Mouse (Mus musculus) adipocyte (in vitro differentiated cells): Measurements from ENCODE around the gene Tead1.

Experiments used
- DNase-seq: peaks from one replicate; pipeline ENCODE4 v3.0.0-alpha.2; 2016; ENCODE audit warnings: low spot score

Gene Tead1

DNA sequence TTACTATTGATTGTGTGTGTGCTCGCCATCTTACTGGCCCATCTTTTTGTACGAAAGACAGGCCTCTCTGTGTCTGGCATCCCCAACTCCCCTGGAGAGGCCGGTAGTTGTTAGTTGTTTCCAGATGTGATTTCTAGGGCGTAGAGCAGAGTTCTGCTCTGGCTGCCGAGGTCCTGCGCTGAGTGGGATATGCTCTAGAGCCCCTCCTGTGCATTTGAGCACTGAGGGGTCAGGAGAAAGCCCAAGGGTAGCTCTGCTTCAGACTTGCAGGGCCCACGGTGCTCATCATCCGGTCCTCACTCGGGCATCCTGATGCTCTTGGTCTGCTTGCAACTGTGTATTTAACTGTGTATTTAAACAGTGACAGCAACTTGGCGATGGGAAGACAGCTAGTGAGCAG lies 7.5 kb downstream of the Tead1 start:
- DNase-seq, result no peak

DNA sequence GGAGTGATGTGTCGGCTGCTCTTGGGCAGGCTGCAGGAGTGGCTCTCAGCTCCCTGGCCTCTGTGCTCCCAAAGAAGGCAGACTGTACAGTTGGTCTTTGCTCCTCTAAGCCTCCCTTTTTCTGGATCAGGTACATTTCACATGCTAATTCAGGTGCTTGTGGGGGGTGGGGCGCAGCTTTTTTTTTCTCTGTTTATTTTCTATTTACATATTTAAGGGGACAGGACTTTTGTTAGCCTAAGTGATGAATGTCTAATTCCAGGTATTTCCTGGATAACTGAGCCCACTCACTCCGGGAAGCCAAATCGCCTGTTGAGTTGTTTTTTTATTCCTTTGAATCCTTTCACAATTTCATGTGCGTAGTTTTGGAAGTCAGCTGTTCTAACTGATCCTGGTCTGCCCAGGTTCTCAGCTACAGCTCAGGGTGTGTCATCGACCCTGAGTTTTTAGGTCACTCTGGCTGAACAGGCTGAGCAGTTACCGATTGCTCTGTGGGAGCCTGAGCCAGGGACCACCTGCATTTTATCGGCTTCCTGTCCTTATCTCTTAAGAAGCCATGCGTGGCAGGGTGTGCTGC lies 9.4 kb downstream of the Tead1 start:
- DNase-seq, result no peak

DNA sequence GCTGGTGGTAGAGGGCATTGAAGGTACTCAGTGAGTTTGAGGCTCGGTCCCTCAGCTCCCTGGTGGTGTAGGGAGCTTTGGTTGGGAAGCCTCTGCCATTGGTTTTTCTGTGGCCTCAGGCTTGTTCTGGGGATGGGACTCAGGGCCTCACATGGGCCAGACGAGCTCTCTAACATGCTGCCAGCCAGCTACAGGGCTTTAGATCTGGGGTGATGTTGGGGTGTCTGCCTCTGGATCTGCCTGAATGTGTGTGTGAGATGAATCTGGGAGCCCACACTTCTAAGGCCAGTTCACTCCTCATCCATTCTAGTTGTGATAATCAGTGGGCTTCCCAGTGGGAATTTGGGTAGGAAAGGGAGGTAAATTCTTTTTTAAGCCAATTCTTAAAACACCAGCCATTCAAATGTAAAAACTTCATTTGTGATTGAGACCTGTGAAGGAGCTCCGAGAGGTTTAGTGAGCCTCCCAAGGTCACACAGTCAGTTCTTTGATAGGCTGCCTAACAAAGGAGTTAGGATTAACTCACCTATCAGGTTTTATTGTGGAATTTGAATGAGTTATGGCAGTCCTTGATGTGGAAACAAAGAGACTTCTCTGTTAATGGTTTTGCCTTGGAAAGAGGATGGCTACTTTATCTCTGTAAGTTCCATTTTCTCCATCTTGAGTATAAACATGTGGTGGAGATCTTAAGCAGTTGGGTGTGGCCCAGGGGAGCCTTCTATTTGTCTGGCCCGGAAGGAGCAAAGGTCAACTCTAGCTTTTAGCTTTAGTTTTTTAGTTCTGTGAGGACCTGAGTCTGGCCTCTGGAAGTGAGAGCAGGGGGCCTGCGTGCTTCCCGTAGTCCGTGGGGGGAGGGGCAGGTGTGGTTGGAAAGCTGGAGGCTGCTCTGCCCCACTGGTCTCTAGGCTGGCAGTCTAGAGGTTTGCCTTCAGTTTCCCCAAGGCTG lies 12.0 kb downstream of the Tead1 start:
- no peak for DNase-seq

DNA sequence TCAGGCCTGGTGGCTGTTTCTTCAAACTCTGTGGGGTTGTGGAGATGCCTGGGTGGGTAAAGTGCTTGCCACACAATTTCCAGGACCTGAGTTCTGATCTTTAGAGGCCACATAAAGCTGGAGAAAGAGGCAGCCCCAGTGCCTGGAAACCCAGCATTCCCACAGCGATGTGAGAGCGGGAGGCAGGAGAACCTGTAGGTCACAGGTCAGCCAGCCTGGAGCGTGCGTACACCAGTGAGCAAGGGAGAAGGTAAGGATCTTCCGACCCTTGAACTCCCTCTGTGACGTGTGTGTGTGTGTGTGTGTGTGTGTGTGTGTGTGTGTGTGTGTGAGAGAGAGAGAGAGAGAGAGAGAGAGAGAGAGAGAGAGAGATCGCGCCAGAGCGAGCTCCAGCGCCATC lies 14.4 kb downstream of the Tead1 start:
- no peak for DNase-seq

DNA sequence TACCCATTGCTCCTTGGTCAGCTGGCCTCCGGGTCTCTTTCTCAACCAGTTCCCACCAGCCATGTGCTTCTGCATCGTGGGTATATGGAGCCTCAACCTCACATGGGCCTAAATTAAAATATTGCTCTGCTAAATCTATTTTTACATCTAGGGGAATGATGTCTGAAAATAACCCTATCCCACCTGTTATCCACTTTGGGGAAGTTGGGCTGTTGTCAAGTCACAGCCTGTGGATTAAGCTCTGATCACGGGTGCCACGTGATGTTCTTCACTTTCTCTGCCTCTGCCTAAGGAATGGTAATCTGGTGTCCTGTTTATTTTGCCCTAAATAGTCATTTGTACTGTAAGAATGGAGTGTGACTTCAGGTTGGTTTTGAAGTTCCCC lies 17.7 kb downstream of the Tead1 start:
- no peak for DNase-seq

DNA sequence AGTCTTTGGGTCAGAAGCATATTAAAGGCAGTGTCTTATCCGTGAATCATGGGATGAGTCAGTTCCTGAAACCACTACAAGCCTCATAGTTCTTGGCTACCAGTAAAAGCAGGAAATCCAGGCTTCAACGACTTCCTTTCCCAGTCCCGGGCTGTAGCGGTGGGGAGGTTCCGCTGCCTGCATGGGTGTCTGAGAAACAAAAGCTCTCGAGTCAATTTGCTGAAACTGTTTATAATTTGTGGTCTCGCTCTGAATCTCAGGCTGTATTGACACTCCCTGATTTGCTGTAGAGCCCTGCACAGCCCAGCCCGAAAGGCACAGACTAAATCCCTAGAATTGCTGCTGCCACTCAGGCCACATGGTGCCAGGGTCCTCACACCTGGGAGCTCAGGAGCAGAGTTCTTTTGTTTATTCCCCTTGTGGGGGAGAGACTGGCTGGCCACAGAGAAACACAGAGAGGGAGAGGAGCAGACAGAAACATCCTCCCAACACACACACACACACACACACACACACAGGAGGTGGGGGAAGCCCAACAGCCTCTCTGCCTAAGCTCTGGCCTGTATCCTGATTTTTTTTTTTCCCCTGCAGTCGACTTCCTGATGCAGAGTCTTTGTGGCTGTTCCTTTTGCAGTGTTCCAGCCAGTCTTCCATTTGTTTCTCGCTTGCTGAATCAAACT lies 18.2 kb downstream of the Tead1 start:
- peak; percentile 51 for DNase-seq

DNA sequence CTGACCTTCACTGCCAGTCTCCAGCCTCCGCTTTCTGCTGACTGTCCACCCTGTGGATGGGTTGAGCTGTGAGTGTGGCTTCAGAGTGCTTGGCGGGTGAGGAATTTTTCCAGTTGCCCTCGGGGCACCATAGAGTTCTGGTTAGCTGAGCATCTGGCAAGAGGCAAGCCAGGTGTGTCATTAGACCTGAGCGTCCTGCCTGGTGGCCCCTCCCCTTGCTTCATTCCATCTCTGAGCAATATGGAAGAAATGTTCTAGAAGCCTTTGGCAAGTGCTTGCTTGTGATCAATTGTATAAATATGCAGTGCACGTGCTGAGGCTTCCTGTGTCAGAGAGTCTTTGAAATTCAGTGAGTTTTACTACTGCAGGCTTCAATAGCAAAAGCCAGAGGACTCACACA lies 21.0 kb downstream of the Tead1 start:
- DNase-seq, result no peak

DNA sequence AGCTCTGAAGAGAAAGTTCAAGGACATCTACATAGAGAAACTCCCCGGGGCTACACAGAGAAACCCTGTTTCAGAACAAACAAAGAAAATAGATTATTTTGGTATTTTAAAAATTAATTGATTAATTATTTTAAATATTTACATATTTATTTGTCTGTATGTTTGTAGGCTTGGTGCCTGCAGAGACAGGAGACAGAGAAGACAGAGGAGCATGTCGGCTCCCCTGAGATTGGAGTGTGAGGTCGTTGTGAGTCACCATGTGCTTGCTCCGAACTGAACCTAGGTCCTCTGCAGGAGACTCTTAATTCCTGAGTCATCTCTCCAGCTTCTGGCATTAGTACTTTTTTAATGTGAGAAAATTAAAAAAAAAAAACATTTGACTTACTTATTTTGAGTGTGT lies 24.2 kb downstream of the Tead1 start:
- no peak for DNase-seq

DNA sequence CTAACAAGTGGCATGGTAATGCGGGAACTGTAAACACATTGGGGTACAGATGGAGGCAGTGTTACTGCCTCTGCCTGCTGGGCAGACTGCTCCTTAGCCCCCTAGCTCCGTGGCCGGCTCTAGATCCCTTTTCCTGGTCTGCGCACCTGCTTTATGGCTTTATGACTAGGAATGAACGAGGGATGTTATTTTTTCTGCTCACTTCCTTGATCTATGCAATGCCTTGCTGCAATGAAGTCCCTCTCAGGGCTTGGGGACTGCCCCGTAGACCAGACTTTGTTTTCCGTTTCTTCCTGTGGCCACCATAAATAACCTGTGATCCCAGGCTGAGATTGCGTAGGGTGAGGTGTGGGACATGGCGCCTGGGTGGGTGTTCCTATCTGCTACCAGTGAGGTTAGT lies 26.8 kb downstream of the Tead1 start:
- DNase-seq, result no peak

DNA sequence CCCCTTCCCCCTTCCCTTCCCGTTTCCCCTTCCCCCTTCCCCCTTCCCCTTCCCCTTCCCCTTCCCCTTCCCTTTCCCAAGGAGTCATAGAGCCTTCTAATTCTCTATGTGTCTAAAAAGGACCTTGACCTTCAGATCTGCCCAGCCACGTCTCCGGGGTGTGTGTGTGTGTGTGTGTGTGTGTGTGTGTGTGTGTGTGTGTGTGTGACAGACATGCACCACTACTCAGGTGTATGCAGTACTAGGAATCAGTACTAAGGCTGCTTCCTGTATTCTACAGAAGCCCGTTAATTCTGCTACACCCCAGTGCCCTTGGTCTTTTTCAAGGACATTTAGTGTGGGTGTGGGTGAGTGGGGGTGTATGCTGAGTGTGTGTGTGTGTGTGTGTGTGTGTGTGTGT lies 27.6 kb downstream of the Tead1 start:
- no peak for DNase-seq

DNA sequence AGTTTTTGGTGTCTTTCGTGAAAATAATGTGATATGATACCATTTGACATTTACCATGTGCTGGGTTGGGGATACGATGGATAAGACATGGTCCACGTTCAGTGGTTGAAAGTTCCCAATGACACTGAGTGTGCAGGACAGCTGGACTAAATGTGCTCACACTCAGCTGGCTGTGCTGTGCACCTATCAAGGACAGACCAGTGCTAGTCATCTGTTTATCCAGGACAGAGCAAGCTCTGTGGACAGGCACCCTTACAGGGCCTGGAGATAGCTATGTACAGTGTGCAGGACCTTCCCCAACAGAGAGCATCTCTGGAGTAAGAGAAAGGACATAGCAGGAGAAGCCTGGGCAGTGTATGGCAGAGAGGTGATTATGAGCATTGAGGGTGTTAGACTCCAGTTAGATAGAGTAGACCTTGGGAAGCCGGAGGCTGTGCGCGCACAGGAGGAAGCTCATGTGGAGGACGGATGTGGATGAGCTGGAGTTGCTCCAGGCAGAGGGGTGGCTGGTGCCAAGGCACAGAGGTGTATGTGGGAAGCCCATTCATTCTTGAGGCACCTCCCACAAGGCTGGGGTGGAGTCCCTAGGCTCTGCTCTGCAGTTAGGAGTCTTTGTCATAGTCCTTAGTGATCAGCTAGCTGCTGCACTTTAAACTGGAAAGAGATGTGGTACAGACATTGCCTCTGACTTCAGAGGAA lies 31.4 kb downstream of the Tead1 start:
- no peak for DNase-seq

DNA sequence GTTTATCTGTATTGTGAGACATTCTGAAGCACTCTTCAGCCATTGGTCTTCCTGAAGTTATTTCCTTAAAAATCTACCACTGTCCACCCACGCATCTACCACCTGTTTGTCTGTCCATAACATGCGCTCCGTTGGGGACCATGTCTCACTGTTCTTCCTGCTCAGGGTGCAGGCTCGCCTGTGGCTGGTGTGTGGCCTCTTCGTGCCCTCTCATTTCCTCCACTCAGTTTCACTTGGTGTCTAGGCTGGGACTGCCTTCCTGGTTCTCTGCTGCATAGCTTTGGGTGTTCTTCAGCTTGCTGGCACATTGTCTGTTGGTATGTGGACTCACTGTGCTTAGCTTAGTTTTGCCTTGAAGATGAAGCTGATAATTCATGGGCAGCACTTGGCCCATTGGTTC lies 32.9 kb downstream of the Tead1 start:
- DNase-seq, result no peak

DNA sequence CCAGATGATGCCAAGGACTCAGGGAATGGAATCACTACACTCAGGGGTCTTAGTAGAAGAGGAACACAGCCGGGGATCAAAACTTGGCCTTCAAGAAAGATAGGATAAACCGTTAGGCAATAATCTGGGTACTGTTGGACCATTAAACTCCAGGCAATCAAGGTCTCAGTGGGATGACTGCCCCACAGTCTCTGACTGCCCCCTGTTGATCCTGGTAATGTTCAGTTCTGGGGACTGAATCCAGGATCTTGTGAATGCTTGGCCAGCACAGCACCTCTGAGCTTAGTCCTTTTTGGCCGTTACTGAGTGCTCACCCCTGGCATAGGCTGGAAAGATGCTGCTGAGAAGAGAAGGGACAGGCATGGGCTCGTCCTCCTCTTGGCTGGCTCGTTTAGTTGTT lies 34.4 kb downstream of the Tead1 start:
- DNase-seq, result peak; percentile 12

DNA sequence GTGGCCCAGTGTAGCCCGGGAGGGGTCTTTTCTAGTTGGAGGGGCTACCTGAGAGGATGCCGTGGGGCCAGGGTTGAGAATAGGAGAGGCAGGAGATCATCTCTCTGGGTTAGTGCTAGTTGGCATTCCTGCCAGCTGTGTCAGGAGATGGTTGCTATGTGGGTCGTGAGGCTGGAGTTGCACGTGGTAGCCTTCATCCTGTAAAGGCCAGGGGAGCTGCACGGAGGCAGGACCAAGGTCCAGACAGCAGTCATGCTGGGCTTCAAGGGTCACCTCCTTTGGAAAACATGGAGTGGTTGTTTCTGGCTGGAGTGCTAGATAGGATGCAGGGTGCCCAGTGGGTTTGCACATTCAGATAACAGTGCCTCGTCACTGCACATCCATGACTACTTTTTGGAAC lies 35.7 kb downstream of the Tead1 start:
- DNase-seq, result no peak

DNA sequence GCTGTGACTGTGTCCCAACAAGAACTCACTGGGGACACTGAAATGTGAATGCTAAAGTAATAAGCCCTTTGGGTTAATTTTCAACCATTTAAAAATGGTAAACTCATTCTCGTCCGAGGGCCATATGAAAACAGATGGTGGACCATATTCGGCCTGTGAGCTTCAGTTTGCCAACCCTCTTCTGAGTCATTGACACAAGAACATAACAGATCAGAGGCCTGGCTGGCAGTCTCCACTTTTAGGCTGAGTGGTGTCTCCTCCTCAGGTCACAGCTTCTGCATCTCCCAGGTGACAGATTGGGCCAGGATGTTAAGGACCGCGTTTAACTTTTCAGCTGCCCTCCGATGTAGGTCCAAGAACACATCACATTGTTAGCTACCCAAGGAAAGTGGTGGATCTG lies 37.6 kb downstream of the Tead1 start:
- no peak for DNase-seq

DNA sequence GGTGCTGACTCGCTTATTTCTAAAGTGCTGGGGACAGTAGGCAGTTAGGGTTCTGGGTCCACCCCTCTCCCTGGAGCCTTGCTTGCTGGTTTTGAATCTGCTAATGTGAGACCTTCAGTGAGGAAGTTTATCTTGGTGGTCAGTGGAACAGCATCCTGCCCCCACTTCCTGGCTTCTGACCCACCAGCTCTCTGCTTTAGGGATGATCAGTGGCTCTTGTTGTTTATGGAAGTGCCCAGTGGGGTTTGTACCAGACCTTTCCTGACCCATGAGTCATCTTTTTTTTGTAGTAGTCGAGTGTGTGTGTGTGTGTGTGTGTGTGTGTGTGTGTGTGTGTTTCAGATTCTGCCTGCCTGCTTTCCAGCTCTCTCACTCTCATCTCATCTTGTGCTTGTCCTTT lies 38.6 kb downstream of the Tead1 start:
- DNase-seq, result peak; percentile 29

DNA sequence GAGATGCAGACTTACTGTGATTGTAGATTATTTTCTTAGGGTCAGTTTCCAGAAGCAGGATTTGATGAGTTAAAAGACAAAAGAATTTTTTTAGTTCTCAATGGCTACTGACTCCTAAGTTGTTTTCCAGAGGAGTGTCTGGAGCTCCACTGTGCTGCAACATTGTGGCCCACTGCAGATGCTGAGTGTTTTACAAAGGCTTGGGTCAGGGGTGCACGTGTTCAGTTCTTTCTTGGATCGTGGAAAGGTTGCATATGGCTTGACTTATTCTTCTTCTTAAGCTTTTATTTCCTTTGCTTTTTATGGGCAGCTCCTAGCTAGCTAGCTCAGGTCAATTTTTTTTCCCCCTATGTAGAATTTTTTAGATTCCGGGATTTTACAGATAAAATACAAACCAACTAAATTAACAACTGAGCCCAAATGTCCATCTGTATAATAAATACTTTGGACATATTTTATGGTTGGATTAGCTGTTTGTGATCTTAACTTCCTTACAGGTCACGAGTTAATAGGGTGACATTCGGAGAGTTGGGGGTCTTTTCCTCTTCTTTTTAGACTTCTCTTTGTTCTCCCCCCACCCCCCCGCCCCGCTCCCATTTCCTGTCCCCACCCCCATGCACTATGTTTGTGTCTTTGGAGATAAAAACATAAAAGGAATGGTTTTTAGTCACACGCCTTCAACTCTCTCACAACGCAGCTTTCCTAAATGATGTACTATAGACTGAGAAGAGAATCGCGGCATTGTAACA lies 40.5 kb downstream of the Tead1 start:
- no peak for DNase-seq

DNA sequence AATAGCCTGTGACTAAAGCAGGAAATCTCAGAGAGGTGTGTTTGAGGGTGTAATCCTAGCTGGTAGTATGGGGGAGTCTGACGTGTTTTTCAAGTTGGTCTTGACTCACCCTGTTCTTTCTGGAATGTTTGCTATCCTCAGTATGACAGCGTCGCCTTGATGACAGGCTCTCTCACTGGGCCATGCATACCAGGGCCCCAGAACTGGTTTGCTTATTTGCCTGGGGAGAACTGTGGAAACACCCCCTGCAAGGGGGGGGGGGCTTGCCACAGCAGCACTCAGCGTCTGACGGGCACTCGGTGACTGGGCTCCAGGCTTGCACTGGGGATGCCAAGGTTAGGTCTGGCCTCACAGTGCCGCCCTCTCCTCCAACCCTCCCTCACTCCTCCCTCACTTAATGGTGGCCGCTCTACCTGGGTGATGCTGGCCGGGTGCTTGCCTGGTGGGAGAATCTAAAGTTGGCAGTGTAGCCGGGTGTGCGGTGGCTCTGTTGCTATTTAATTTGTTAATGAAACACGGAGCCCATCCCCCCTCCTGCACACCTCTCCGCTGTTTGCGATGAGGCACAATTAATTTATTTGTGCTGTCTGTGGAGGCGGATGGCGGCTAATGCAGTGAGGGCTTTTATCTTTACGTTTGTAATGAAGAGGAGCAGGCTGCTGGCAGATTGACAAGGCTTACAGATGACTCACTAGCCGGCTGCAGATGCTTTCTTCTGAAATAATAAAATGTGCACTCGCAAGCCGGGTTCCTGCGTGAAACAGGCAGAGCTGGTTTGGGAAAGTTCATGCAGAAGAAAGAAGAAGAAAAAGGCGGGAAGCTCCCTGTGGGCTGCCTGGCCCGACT lies 41.2 kb downstream of the Tead1 start:
- DNase-seq, result peak; percentile 21

DNA sequence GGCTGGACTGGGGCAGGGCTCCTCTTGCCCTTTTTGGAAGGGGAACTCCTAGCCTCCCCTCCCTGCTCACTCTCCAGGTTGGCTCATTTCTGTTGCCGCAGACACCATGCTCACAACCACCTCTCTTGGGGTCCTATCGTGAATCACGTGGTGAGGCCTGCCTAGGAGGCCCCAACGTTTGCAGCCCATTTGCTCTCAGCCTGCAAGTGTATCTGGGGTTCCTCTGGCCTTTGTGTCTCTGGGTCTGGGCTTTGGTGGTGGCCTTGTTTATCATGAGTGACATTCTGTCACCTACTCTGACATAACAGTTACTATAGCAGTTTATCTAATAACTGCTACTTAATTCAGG lies 41.8 kb downstream of the Tead1 start:
- no peak for DNase-seq

DNA sequence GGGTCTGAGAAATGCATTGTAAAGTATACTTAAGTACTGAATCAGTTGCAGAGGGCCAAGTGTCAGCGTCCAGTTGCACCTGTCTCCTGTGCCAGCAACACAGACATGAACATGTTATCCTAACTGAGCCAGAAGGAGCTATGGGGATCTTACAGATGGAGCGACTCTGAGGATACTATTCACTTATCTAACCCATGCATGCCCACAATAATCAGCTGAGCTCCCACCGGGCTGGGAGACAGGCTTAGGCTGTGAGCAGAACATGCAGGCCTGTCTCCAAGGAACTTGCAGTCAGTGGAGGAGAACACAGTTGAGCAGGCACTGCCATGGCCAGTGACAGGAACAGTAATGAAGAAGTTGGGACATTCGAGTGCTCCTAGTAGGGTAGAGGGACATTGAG lies 42.7 kb downstream of the Tead1 start:
- peak; percentile 39 for DNase-seq

DNA sequence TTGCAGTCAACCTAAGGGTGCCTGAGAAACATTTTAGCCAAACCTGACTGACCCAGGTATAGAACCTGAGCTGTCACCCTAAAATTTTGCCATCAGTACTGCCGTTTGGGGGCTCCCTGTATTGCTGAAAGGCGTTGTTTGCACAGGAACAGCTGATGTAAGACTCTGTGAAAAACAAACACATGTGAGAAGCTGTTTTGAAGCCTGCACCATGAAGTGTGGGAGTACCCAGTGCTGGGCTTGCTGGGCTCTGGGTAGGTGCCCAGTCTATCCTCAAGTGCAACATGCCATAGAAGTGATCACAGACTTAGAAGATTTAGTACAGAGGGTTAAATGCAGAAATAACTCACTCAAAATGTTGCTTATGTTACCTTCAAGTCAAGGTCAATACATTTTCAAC lies 49.3 kb downstream of the Tead1 start:
- DNase-seq, result no peak
